Mouse (Mus musculus) brain, embryonic 14.5 days (tissue): ENCODE measurements at regions not wholly inside any gene's neighbourhood (a gene's known extent, or its start where the extent isn't known, plus 50 kb on each side); places are given as distances from the start of the nearest gene placed in this dataset.
A peak's percentile ranks its signal among the peaks of the same experiment; 100 is the strongest.
"Not testable (repeated sequence)": the region's sequence is repeated elsewhere in the genome, so short reads cannot be mapped to it uniquely, and the experiment has no call there.

Source experiments
- DNase-seq: peaks from one replicate; pipeline ENCODE4 v3.0.0-alpha.2; 2011; ENCODE audit warnings: low read depth
- CTCF ChIP-seq: fragments of 200-500 bp; IDR thresholded peaks from 2 replicates; pipeline ENCODE4 v1.5.1; 2012; ENCODE audit warnings: inconsistent platforms, mild to moderate bottlenecking, moderate library complexity, borderline replicate concordance; ENCODE audit not compliant: insufficient read depth, insufficient read length; ENCODE audit errors: extremely low read depth
- POLR2A ChIP-seq: fragments of 200-500 bp; IDR thresholded peaks from 2 replicates; pipeline ENCODE4 v1.6.1; 2012; ENCODE audit warnings: mild to moderate bottlenecking, inconsistent platforms, borderline replicate concordance; ENCODE audit not compliant: poor library complexity, insufficient read depth, insufficient read length, severe bottlenecking; ENCODE audit errors: extremely low read depth

DNA sequence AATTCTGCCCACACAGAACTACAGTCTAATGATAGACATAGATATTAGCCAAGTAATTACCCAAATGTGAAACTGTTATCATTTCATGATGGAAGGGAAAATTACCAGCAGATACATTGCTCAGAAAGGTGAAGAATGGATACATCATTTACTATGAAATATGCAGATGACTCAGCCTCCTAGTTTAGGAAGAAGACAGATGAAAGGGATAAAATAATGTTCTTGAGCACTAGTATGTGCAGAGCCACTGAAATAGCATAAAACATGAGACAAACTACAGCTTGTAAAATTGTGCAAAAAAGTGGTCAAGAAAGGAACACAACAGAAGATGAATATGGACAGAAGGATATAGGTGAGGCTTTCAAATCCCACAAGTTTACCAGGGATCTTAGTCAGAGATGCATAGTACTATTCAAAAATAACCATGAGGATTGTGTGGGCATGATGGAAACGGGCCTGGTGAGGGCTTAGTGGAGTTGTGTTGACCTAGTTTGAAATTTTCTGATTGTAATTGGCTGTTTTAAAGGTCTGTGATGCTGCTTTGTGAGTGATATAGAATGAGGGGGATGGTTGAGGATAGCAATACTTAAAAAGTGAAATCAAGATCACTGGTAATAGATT is 883.3 kb downstream of the Dnajb9 start:
- no peak for DNase-seq
- TF ChIP-seq CTCF = no peak
- no peak for TF ChIP-seq POLR2A

DNA sequence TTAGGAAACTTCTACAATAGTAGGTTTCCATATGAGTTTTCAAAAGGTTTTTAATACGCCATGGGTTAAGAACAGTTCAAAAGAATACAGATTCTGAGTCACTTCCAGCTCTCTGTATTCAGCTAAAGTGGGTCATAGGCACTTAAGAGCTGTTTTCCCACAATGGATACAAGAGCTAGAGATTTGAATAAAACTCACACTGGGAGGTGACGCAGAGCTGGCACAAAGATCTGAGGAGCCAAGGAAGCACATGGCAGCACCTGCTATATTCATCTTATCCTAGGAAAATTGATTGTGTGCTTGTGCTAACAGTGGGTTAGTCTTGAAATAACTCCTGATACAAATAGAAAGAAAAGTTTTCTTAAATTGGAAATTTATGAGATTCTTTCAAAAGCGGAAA is 899.8 kb downstream of the Dnajb9 start:
- TF ChIP-seq POLR2A = no peak

DNA sequence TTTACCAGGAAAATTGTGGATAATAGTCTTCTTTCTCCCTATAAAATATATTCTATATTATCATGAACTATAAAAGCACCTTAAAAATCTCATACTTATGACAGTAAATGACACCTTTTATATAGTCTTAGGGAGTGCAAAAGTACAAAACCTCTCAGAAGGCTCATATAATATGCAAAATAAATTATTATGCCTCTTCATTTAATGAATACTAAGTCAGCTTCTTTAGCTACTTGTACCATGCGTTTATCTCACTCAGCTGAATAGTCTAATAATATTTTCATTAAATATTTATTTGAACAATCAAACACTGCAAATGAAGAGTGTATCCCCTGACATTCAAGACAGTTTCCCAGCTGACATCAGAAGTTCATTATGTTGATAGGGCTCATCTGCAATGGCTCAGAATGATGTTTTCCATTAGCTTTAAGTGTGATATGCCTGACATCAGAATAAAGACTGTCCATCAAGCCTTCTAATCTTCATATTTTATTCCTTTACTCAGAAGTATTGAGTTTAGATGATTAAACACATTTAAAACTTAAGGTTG is 903.5 kb downstream of the Dnajb9 start:
- peak; percentile 37 for DNase-seq
- TF ChIP-seq POLR2A = no peak
- no peak for TF ChIP-seq CTCF

More for the DNA sequence above, 899.8 kb downstream of the Dnajb9 start:
- peak; percentile 68 for DNase-seq

DNA sequence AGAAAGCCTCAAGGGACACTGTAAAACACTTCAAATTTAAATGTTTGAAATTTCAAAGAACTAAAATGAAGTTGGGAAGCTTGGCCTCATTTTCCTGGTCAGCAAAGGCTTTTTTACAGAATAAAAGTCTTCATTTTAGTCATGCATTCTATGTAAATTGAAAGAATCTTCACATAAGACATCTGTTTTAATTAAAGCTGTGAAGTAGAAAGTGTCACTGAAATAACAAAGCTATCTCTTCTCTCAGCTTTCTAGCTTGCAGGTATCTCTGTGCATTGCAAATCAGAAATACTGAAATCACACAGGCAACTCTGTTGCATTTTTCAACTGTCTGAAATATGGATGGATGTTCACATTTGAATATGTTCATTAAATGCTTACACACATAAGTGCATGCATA is 909.6 kb downstream of the Dnajb9 start:
- TF ChIP-seq POLR2A = no peak
- TF ChIP-seq CTCF = no peak
- DNase-seq = peak; percentile 2

GRCm38 (mm10) chr12:43280442-43280841 is 929.7 kb downstream of the Dnajb9 start:
- DNase-seq = peak; percentile 56
- TF ChIP-seq CTCF (no peak), POLR2A (no peak)

DNA sequence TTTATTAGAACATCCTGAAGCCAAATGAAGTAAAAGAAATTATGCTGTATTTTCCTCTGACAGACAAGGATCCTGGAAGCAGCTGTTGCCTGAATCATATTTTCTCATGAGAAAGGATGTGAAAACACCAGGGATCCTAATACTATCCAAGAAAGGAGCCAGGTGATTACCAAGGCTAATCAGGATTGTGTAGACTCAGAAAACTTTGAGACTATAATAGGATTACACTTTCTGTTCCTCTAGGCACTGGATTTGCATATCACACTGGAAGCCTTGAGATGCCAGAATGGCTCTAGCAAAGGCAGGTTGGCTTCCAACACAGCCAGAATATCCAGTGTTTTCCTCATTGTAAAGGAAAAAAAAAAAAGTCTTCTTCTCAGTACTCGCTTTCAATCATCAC is 945.1 kb downstream of the Dnajb9 start:
- TF ChIP-seq CTCF (no peak), POLR2A (no peak)
- peak; percentile 24 for DNase-seq

GRCm38 (mm10) chr12:43263845-43264244 is 946.3 kb downstream of the Dnajb9 start:
- peak; percentile 9 for DNase-seq
- no peak for TF ChIP-seq CTCF
- no peak for TF ChIP-seq POLR2A

DNA sequence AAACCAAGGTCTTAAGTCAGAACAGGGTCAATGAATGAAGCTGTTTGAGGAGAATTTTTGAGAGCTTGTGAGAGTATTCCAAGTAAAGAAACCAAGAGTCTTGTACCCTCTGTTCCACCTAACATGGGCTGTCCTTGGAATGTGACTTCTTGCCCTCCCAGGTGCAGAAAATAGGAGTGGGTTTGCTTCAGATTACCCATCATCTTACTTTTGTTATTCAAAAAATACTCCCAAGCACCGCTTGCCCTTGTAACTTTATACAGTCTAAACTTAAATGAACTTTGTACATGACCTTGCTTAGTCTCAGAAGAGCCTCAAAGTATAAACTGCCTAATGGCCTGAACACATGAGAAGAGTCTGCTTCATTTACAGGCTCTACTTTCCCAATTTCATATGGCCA is 984.2 kb downstream of the Dnajb9 start:
- no peak for DNase-seq
- TF ChIP-seq CTCF (no peak), POLR2A (no peak)

DNA sequence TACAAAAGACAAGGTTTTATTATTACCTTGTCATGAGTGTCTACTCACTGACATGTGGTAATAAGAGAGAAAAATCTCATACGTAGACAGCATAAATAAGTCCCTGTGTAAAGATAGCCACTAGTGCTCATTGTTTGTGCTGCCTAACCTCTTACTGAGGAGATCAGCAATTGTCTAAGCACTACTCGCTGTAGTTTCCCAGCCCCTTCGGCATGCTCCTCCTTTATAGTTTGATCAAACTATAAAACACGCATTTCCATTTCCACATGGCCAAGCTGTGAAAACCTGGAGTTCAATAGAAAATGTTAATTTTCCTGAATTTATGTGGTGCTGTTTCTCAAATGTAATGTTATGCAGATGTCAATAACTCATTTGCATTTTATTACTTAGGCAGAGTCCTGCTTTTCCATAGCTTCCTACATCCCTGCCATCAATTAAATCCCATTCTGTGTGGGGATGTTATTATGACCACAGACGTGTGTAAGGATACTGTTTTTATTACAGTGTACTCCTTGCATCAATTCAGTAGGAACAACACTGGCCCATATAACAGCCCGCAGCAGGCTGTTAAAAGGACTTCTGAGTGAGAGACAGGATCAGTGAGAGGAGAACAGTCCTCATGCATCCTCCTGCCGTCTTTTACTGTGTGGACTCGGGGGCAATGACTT is 986.2 kb downstream of the Dnajb9 start:
- peak; percentile 29 for DNase-seq
- no peak for TF ChIP-seq POLR2A
- no peak for TF ChIP-seq CTCF

DNA sequence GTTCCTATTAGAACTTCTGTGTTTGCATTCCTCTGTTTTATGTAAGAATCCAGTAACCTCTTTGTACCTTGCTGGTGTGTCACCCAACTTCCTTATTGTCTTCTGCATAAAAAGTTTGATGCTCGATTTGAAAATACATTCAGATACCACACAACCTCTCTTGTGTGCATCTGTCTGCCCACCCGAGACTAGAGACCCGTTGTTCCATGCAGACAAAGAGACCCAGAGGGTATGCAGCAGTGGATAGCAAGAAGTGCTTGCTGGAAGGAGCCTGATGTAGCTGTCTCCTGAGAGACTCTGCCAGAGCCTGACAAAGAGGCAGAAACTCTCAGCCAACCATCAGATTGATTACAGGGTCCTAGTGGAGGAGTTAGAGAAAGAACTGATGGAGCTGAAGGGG is 997.8 kb downstream of the Dnajb9 start:
- not testable (repeated sequence) for DNase-seq

DNA sequence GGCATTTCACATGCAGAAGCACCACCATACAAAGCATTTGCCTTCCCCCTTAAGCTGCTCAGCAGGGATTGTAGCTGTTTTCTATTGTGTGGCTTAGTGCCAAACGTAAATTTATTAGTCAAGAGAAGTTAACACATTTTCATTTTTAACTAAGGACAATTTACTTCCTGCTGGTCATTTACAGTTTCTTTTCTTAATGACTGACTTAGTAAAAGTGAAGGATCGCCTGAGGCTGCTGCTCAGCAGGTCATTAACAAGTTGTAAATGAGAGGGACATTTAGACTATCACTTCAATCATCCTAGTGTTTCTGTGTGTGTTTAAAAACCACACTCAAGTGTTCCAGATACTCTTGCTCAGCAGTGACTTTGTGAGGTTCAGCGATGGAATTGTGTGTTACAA is 1005.5 kb downstream of the Dnajb9 start:
- peak; percentile 44 for DNase-seq
- TF ChIP-seq POLR2A = no peak
- TF ChIP-seq CTCF = no peak
